Mouse (Mus musculus): ENCODE data around the gene F8. TPM values are rescaled to one million over a fixed set of nuclear protein-coding genes. Genes with fewer than 3 reads are reported as not detected.
A peak's percentile ranks its signal among the peaks of the same experiment; 100 is the strongest.

The F8 gene
- polyA plus RNA-seq (2016; fragmentation: Nextera tagmentation; extraction: Ambion mirVana) = 1.6 and 1.8 TPM in 2 replicates

GRCm38 (mm10) chrX:75382195-75382771 is at the start of gene F8, which contains the start of gene Fundc2:
Gene F8 (minus strand): TSS chrX:75382615.
Gene Fundc2 (plus strand): TSS chrX:75382399.
- Histone ChIP-seq H3K36me3 (replicated peaks) (no peaks in the 10 kb centered on the region), H3K4me1 (no peaks in the 10 kb centered on the region), H3K27me3 (no peaks in the 10 kb centered on the region), H3K4me3 (replicated peaks) (peak within 1 kb of the TSS; percentile 43), H3K9me3 (no peaks in the 10 kb centered on the region), H3K9ac (peak within 1 kb of the TSS; percentile 42; the same call in 1 of the 2 replicates), H3K4me2 (peak within 1 kb of the TSS; percentile 49), H3K27ac (no peak within 1 kb of the TSS)
- 15% methylated on average over 20 of the region's 25 CpGs for WGBS
- peak; percentile 98 for ATAC-seq (ENCODE audit: low FRiP score)

- no peaks in the 10 kb centered on the region for H3K9me3 ChIP-seq
- peak within 1 kb of the TSS; percentile 55 for H3K9ac ChIP-seq
- WGBS = 18% methylated on average over 50 of the region's 52 CpGs
- H3K27me3 ChIP-seq = no peaks in the 10 kb centered on the region
- no peaks in the 10 kb centered on the region for H3K4me1 ChIP-seq
- peak within 1 kb of the TSS; percentile 51 for H3K4me3 ChIP-seq (replicated peaks)
- ATAC-seq (ENCODE audit: low FRiP score) = peak; percentile 100
- peak within 1 kb of the TSS; percentile 50 for H3K4me2 ChIP-seq
- H3K36me3 ChIP-seq (replicated peaks) = no peaks in the 10 kb centered on the region
- peak within 1 kb of the TSS; percentile 91 for H3K27ac ChIP-seq
These were observed 33.7 kb upstream of the F8 start, which contains the start of the genes Cmc4, Mtcp1 and Brcc3 for GRCm38 (mm10) chrX:75415936-75416785. Gene Cmc4 (minus strand): TSS chrX:75416584. Gene Mtcp1 (minus strand): TSS chrX:75416588. Gene Brcc3 (plus strand): TSS chrX:75416628.

GRCm38 (mm10) chrX:75409711-75410110 is 27.3 kb upstream of the F8 start:
- H3K27me3 ChIP-seq = no peaks in the 10 kb centered on the region
- H3K4me3 ChIP-seq (replicated peaks) = no peak overlapping the region
- H3K9ac ChIP-seq = no peak overlapping the region
- H3K4me2 ChIP-seq = no peak overlapping the region
- no peak for ATAC-seq (ENCODE audit: low FRiP score)
- no peaks in the 10 kb centered on the region for H3K4me1 ChIP-seq
- H3K9me3 ChIP-seq = no peaks in the 10 kb centered on the region
- 95% methylated on average over 1 of the region's 1 CpGs for WGBS
- H3K27ac ChIP-seq = no peak overlapping the region
- H3K36me3 ChIP-seq (replicated peaks) = no peaks in the 10 kb centered on the region

GRCm38 (mm10) chrX:75403350-75403749 is 20.9 kb upstream of the F8 start:
- ATAC-seq (ENCODE audit: low FRiP score) = no peak
- Histone ChIP-seq H3K36me3 (replicated peaks) (no peaks in the 10 kb centered on the region), H3K9ac (no peak overlapping the region), H3K27me3 (no peaks in the 10 kb centered on the region), H3K4me2 (no peak overlapping the region), H3K4me1 (no peaks in the 10 kb centered on the region), H3K4me3 (replicated peaks) (no peak overlapping the region), H3K9me3 (no peaks in the 10 kb centered on the region), H3K27ac (no peak overlapping the region)

GRCm38 (mm10) chrX:75402668-75403067 is 20.3 kb upstream of the F8 start:
- Histone ChIP-seq H3K9ac (no peak overlapping the region), H3K36me3 (replicated peaks) (no peaks in the 10 kb centered on the region), H3K4me2 (no peak overlapping the region), H3K4me1 (no peaks in the 10 kb centered on the region), H3K9me3 (no peaks in the 10 kb centered on the region), H3K27me3 (no peaks in the 10 kb centered on the region), H3K4me3 (replicated peaks) (no peak overlapping the region), H3K27ac (no peak overlapping the region)
- 87% methylated on average over 2 of the region's 2 CpGs for WGBS
- no peak for ATAC-seq (ENCODE audit: low FRiP score)

- no peak overlapping the region for H3K4me3 ChIP-seq (replicated peaks)
- WGBS = 88% methylated on average over 1 of the region's 1 CpGs
- no peak overlapping the region for H3K9ac ChIP-seq
- ATAC-seq (ENCODE audit: low FRiP score) = no peak
- no peaks in the 10 kb centered on the region for H3K4me1 ChIP-seq
- H3K9me3 ChIP-seq = no peaks in the 10 kb centered on the region
- no peak overlapping the region for H3K4me2 ChIP-seq
- no peak overlapping the region for H3K27ac ChIP-seq
- no peaks in the 10 kb centered on the region for H3K36me3 ChIP-seq (replicated peaks)
- no peaks in the 10 kb centered on the region for H3K27me3 ChIP-seq
These were observed 17.1 kb upstream of the F8 start for GRCm38 (mm10) chrX:75399471-75399870.

GRCm38 (mm10) chrX:75381699-75382098 is 716 bp downstream of the F8 start:
- 77% methylated on average over 5 of the region's 5 CpGs for WGBS
- Histone ChIP-seq H3K27ac (no peak overlapping the region), H3K4me3 (replicated peaks) (peak overlapping the region; percentile 43; the same call in 1 of the 2 replicates)

GRCm38 (mm10) chrX:75381176-75381575 is 1.2 kb downstream of the F8 start:
- no peaks in the 10 kb centered on the region for H3K9me3 ChIP-seq
- H3K27me3 ChIP-seq = no peaks in the 10 kb centered on the region
- H3K27ac ChIP-seq = no peak overlapping the region
- no peak overlapping the region for H3K4me3 ChIP-seq (replicated peaks)
- no peak for ATAC-seq (ENCODE audit: low FRiP score)
- no peak overlapping the region for H3K4me2 ChIP-seq
- no peak overlapping the region for H3K9ac ChIP-seq
- no peaks in the 10 kb centered on the region for H3K36me3 ChIP-seq (replicated peaks)
- H3K4me1 ChIP-seq = no peaks in the 10 kb centered on the region
- 82% methylated on average over 1 of the region's 1 CpGs for WGBS

More at GRCm38 (mm10) chrX:75381699-75382098, 716 bp downstream of the F8 start:
- no peaks in the 10 kb centered on the region for H3K36me3 ChIP-seq (replicated peaks)
- H3K4me2 ChIP-seq = peak overlapping the region; percentile 49
- no peaks in the 10 kb centered on the region for H3K27me3 ChIP-seq
- ATAC-seq (ENCODE audit: low FRiP score) = peak; percentile 58
- no peak overlapping the region for H3K9ac ChIP-seq
- H3K9me3 ChIP-seq = no peaks in the 10 kb centered on the region
- H3K4me1 ChIP-seq = no peaks in the 10 kb centered on the region

- ATAC-seq (ENCODE audit: low FRiP score) = no peak
- H3K27ac ChIP-seq = no peak overlapping the region
- H3K4me2 ChIP-seq = no peak overlapping the region
- no peak overlapping the region for H3K9ac ChIP-seq
- no peaks in the 10 kb centered on the region for H3K27me3 ChIP-seq
- no peaks in the 10 kb centered on the region for H3K9me3 ChIP-seq
- H3K36me3 ChIP-seq (replicated peaks) = no peaks in the 10 kb centered on the region
- no peaks in the 10 kb centered on the region for H3K4me1 ChIP-seq
- no peak overlapping the region for H3K4me3 ChIP-seq (replicated peaks)
These were observed 5.6 kb downstream of the F8 start for GRCm38 (mm10) chrX:75376815-75377214.

GRCm38 (mm10) chrX:75372666-75373425 is 9.6 kb downstream of the F8 start:
- Histone ChIP-seq H3K9ac (no peak overlapping the region), H3K27ac (no peak overlapping the region), H3K36me3 (replicated peaks) (no peaks in the 10 kb centered on the region), H3K4me2 (no peak overlapping the region), H3K9me3 (no peaks in the 10 kb centered on the region), H3K4me3 (replicated peaks) (no peak overlapping the region), H3K4me1 (no peaks in the 10 kb centered on the region), H3K27me3 (no peaks in the 10 kb centered on the region)
- WGBS = 93% methylated on average over 2 of the region's 2 CpGs
- no peak for ATAC-seq (ENCODE audit: low FRiP score)

GRCm38 (mm10) chrX:75370197-75370596 is 12.2 kb downstream of the F8 start:
- no peak for ATAC-seq (ENCODE audit: low FRiP score)
- no peaks in the 10 kb centered on the region for H3K36me3 ChIP-seq (replicated peaks)
- no peak overlapping the region for H3K4me3 ChIP-seq (replicated peaks)
- no peak overlapping the region for H3K4me2 ChIP-seq
- H3K4me1 ChIP-seq = no peaks in the 10 kb centered on the region
- H3K9me3 ChIP-seq = no peaks in the 10 kb centered on the region
- no peak overlapping the region for H3K9ac ChIP-seq
- H3K27me3 ChIP-seq = no peaks in the 10 kb centered on the region
- no peak overlapping the region for H3K27ac ChIP-seq

- no peaks in the 10 kb centered on the region for H3K27me3 ChIP-seq
- WGBS = 88% methylated on average over 4 of the region's 4 CpGs
- H3K4me1 ChIP-seq = no peaks in the 10 kb centered on the region
- H3K9ac ChIP-seq = no peak overlapping the region
- no peak for ATAC-seq (ENCODE audit: low FRiP score)
- no peak overlapping the region for H3K4me3 ChIP-seq (replicated peaks)
- H3K27ac ChIP-seq = no peak overlapping the region
- no peak overlapping the region for H3K4me2 ChIP-seq
- H3K9me3 ChIP-seq = no peaks in the 10 kb centered on the region
- H3K36me3 ChIP-seq (replicated peaks) = no peaks in the 10 kb centered on the region
These were observed 58.9 kb downstream of the F8 start for GRCm38 (mm10) chrX:75323556-75323955.
